Mouse (Mus musculus) hindbrain, embryonic 16.5 days (tissue): ENCODE measurements around the gene Smdt1. TPM values are rescaled to one million over a fixed set of nuclear protein-coding genes. Genes with fewer than 3 reads are reported as not detected.
"Not testable (repeated sequence)": the region's sequence is repeated elsewhere in the genome, so short reads cannot be mapped to it uniquely, and the experiment has no call there.

ENCODE experiments used
- ATAC-seq: fragments of 200-750 bp; cut with Nextera tagmentation; 2 replicates; pipeline ENCODE4 v1.8.0; 2017; ENCODE audit warnings: moderate TSS enrichment, moderate library complexity
- H3K27ac ChIP-seq: fragments of 300-500 bp; sonication (generic); 2 replicates; pipeline ENCODE4 v1.5.1; 2014; ENCODE audit warnings: low read depth, mild to moderate bottlenecking, control low read depth, low read length, moderate library complexity
- H3K27me3 ChIP-seq: fragments of 300-500 bp; sonication (generic); replicated peaks from 2 replicates; pipeline ENCODE4 v1.6.1; 2014; ENCODE audit warnings: low read length; ENCODE audit not compliant: control insufficient read depth, insufficient read depth
- H3K36me3 ChIP-seq: fragments of 300-500 bp; sonication (generic); 2 replicates; pipeline ENCODE4 v1.6.1; 2014; ENCODE audit warnings: mild to moderate bottlenecking, low read length, moderate library complexity, mixed read lengths; ENCODE audit not compliant: control insufficient read depth, insufficient read depth
- H3K4me1 ChIP-seq: fragments of 300-500 bp; sonication (generic); 2 replicates; pipeline ENCODE4 v1.6.1; 2014; ENCODE audit warnings: low read depth, low read length; ENCODE audit not compliant: control insufficient read depth, insufficient read depth
- H3K4me2 ChIP-seq: fragments of 300-500 bp; sonication (generic); 2 replicates; pipeline ENCODE4 v1.6.1; 2014; ENCODE audit warnings: mild to moderate bottlenecking, low read length, control low read depth, moderate library complexity
- H3K4me3 ChIP-seq: fragments of 300-500 bp; sonication (generic); 2 replicates; pipeline ENCODE4 v1.5.1; 2014; ENCODE audit warnings: mild to moderate bottlenecking, low read length, control low read depth, moderate library complexity
- H3K9ac ChIP-seq: fragments of 300-500 bp; sonication (generic); 2 replicates; pipeline ENCODE4 v1.6.1; 2014; ENCODE audit warnings: low read depth, mild to moderate bottlenecking, control low read depth, low read length, moderate library complexity
- H3K9me3 ChIP-seq: fragments of 300-500 bp; sonication (generic); 2 replicates; pipeline ENCODE4 v1.6.1; 2014; ENCODE audit warnings: mild to moderate bottlenecking, low read length, moderate library complexity; ENCODE audit not compliant: control insufficient read depth
- WGBS: fragments of 180-500 bp; shearing (Covaris S2); extraction: QIAGEN DNeasy Blood & Tissue Kit; methylation state at CpG from one replicate; pipeline ENCODE4 v1.1.7; 2014; 5-methylcytosine and 5-hydroxymethylcytosine counted together
- microRNA-seq: library from miRNA; unstranded; fragments of <30 nt; microRNA quantifications from one replicate; pipeline ENCODE4, GENCODE M21; 2017
- polyA plus RNA-seq: library from polyadenylated mRNA; unstranded; fragments of >200 nt; fragmentation: Nextera tagmentation; extraction: Ambion mirVana; gene quantifications from 2 replicates; pipeline ENCODE4 v1.2.1, GENCODE M21; 2015

Smdt1 gene
- polyA plus RNA-seq, 1 experiment from 2014 or later = 397 TPM

- Histone ChIP-seq H3K4me3 (no peak overlapping the region), H3K4me2 (no peak overlapping the region), H3K9ac (no peak overlapping the region), H3K9me3 (no peaks in the 10 kb centered on the region), H3K27ac (no peak overlapping the region), H3K36me3 (no peaks in the 10 kb centered on the region), H3K4me1 (peaks cover 7% of the 10 kb centered on the region), H3K27me3 (no peaks in the 10 kb centered on the region)
- 91% methylated on average over 2 of the region's 2 CpGs for WGBS
- no peak for ATAC-seq
Observed at GRCm38 (mm10) chr15:82382441-82382840, 43.7 kb downstream of the Smdt1 start.

GRCm38 (mm10) chr15:82385729-82386128 is 47.0 kb downstream of the Smdt1 start:
- Histone ChIP-seq H3K4me3 (no peak overlapping the region), H3K9me3 (no peaks in the 10 kb centered on the region), H3K27me3 (no peaks in the 10 kb centered on the region), H3K4me2 (no peak overlapping the region), H3K9ac (no peak overlapping the region), H3K36me3 (no peaks in the 10 kb centered on the region), H3K4me1 (peaks cover 5% of the 10 kb centered on the region), H3K27ac (no peak overlapping the region)
- no peak for ATAC-seq
- WGBS = 98% methylated on average over 2 of the region's 2 CpGs

- not testable (repeated sequence) for ATAC-seq, H3K36me3 ChIP-seq
- WGBS = 93% methylated on average over 10 of the region's 10 CpGs
Observed at GRCm38 (mm10) chr15:82389916-82390315, 51.2 kb downstream of the Smdt1 start.

GRCm38 (mm10) chr15:82393922-82394321 is 55.2 kb downstream of the Smdt1 start, which contains the start of gene Cyp2d11:
Cyp2d11 (minus strand) TSS chr15:82394022.
- H3K4me3 ChIP-seq, H3K9ac ChIP-seq, H3K4me2 ChIP-seq, H3K9me3 ChIP-seq, H3K4me1 ChIP-seq, H3K27ac ChIP-seq, ATAC-seq, H3K27me3 ChIP-seq, H3K36me3 ChIP-seq: not testable (repeated sequence)
- 83% methylated on average over 2 of the region's 2 CpGs for WGBS

More at GRCm38 (mm10) chr15:82389916-82390315, 51.2 kb downstream of the Smdt1 start:
- H3K4me1 ChIP-seq, H3K9ac ChIP-seq, H3K4me2 ChIP-seq, H3K9me3 ChIP-seq, H3K4me3 ChIP-seq, H3K27ac ChIP-seq, H3K27me3 ChIP-seq: not testable (repeated sequence)

GRCm38 (mm10) chr15:82395955-82396354 is 57.2 kb downstream of the Smdt1 start:
- not testable (repeated sequence) for H3K4me2 ChIP-seq, H3K4me1 ChIP-seq, H3K36me3 ChIP-seq, H3K4me3 ChIP-seq, H3K27ac ChIP-seq, H3K27me3 ChIP-seq, H3K9me3 ChIP-seq, H3K9ac ChIP-seq, ATAC-seq
- 90% methylated on average over 3 of the region's 3 CpGs for WGBS

Small RNAs within 50 kb of the gene (microRNA-seq; reads per million reads assigned to microRNA genes)
- gene Mir7684 = not detected

Other genes with a start within 250 kb of the Smdt1 start
- gene Ccdc134, start 211.0 kb upstream of the Smdt1 start, polyA plus RNA-seq = 10.6 and 11.9 TPM in 2 replicates
- gene Srebf2, start 191.8 kb upstream of the Smdt1 start, polyA plus RNA-seq = 179 and 196 TPM in 2 replicates
- gene Shisa8, start 126.1 kb upstream of the Smdt1 start, polyA plus RNA-seq = 3.4 and 4.2 TPM in 2 replicates
- 0.10 and 0.31 TPM in 2 replicates for gene Tnfrsf13c, start 114.6 kb upstream of the Smdt1 start, polyA plus RNA-seq
- 20.0 and 24.0 TPM in 2 replicates for gene Cenpm, start 94.2 kb upstream of the Smdt1 start, polyA plus RNA-seq
- gene 1500009C09Rik, start 86.6 kb upstream of the Smdt1 start, polyA plus RNA-seq = 16.7 and 20.3 TPM in 2 replicates
- 321 and 348 TPM in 2 replicates for gene Sept3, start 64.1 kb upstream of the Smdt1 start, polyA plus RNA-seq
- gene Wbp2nl, start 40.0 kb upstream of the Smdt1 start, polyA plus RNA-seq = 0.10 TPM in 1 of 2 replicates, not detected in the other
- 32.8 and 32.9 TPM in 2 replicates for gene Naga, start within 50 bp of the Smdt1 start, polyA plus RNA-seq
- gene Pheta2, start within 50 bp of the Smdt1 start, polyA plus RNA-seq = 1.6 and 2.1 TPM in 2 replicates
- gene Ndufa6, start 15.4 kb downstream of the Smdt1 start, polyA plus RNA-seq = 345 and 392 TPM in 2 replicates
- gene Cyp2d22, start 41.3 kb downstream of the Smdt1 start, polyA plus RNA-seq = 3.3 TPM in 2 replicates
- not detected in 2 replicates for gene Cyp2d11, start 55.1 kb downstream of the Smdt1 start, polyA plus RNA-seq
- not detected in 2 replicates for gene Cyp2d10, start 68.2 kb downstream of the Smdt1 start, polyA plus RNA-seq
- not detected in 2 replicates for gene Cyp2d9, start 94.5 kb downstream of the Smdt1 start, polyA plus RNA-seq
- gene Cyp2d12, start 216.1 kb downstream of the Smdt1 start, polyA plus RNA-seq = not detected in 2 replicates